Mouse (Mus musculus) bone marrow, adult 2 months (tissue): ENCODE results near the gene Gopc.
"Not testable (repeated sequence)": the region's sequence is repeated elsewhere in the genome, so short reads cannot be mapped to it uniquely, and the experiment has no call there.

Source experiments
- CTCF ChIP-seq: fragments of 200-500 bp; IDR thresholded peaks from 2 replicates; pipeline ENCODE4 v1.5.1; 2011; ENCODE audit warnings: low read length, control low read depth; ENCODE audit not compliant: control insufficient read depth, insufficient read depth
- POLR2A ChIP-seq: fragments of 200-500 bp; IDR thresholded peaks from 2 replicates; pipeline ENCODE4 v1.6.1; 2011; ENCODE audit warnings: low read depth, mild to moderate bottlenecking, control low read depth, low read length, borderline replicate concordance; ENCODE audit not compliant: control insufficient read depth

DNA sequence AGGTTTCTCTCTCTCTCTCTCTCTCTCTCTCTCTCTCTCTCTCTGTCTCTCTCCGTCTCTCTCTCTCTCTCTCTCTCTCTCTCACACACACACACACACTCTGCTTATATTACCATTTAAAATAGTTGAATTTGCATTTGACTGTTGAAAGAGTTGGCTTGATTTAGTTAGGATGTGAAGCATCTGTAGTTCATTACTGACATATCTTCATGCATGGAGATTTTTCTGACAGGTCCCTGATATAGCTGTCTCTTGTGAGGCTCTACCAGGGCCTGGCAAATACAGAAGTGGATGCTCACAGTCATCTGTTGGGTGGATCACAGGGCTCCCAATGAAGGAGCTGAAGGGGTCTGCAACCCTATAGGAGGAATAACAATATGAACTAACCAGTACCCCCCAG is 89.5 kb downstream of the Gopc start:
- TF ChIP-seq CTCF, POLR2A: not testable (repeated sequence)
